Mouse (Mus musculus): ENCODE results near the gene Trim10. TPM values are rescaled to one million over a fixed set of nuclear protein-coding genes. Genes with fewer than 3 reads are reported as not detected.
"Not testable (repeated sequence)": the region's sequence is repeated elsewhere in the genome, so short reads cannot be mapped to it uniquely, and the experiment has no call there.

The Trim10 gene
- 3.6 and 3.7 TPM in 2 replicates for polyA plus RNA-seq (2014; fragmentation: Nextera tagmentation; extraction: Ambion mirVana)

DNA sequence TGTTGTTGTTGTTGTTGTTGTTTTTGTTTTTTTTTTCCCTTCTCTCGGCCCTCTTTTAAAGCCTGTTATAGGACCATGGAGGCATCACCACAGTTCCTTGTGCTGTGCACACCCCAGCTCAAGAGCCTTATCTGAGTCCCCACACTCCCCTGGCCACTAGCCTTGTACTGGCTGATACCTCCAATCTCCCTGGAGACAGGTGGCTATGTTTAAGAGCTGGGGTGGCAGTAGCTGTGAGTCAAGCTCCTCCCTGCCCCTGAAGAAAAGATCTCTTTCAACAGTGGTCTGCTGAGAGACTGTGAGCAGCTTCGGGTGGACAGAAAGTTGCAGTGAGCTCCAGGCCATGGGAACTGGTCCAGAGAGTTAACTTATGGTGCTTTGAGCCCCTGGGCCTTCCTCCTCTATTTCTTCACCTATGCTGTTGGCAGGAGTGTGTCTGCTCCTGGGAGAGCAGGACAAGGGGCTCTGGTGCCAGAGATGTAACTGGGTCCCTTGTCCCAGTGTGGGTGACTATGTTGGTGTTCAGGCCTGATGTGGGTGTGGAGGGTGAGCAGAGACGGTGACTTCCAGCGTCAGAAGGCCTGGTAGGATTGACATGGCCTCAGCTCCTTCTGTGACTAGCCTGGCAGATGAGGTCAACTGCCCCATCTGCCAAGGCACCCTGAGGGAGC is at the start of gene Trim10:
Gene Trim10, plus strand, starts transcription at position 291 of the 671 bp plus-strand sequence.
- DNase-seq (ENCODE audit: low spot score): no peak
- Histone ChIP-seq H3K9me3 (ENCODE audit: control insufficient read depth, low read length) (no peaks in the 10 kb centered on the region), H3K4me1 (ENCODE audit: control insufficient read depth, insufficient read depth, low read length) (no peaks in the 10 kb centered on the region), H3K4me2 (ENCODE audit: low read depth, low read length) (no peak within 1 kb of the TSS), H3K27me3 (replicated peaks; ENCODE audit: control insufficient read depth, insufficient read depth, low read length) (peaks cover 19% of the 10 kb centered on the region), H3K9ac (ENCODE audit: low read depth, low read length) (no peak within 1 kb of the TSS), H3K4me3 (ENCODE audit: low read depth, low read length) (no peak within 1 kb of the TSS), H3K36me3 (ENCODE audit: control insufficient read depth, insufficient read depth, low read length) (no peaks in the 10 kb centered on the region), H3K27ac (replicated peaks; ENCODE audit: low read depth, low read length) (no peak within 1 kb of the TSS)
- WGBS: 72% methylated on average over 4 of the region's 4 CpGs
- ATAC-seq (ENCODE audit: low read depth): no peak

DNA sequence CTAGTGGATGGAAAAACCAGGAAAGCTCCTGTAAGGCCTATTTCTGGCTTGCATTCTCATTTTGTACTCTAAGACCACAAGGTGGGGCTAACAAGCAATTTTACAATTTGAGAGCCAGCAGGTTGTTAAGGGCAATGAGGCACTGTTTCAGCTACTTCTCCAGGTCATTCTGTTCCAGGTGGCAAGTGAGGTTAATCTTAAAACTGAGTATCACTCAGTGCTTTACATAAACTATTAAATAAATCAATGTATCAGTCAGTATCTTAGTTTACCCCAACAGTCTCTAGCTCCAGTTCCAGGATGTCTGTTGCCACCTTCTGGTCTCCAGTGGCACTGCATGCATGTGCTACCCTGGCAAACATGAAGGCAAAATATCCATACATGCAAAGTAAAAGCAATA is 45.4 kb upstream of the Trim10 start:
- ATAC-seq (ENCODE audit: low read depth) (no peak), DNase-seq (ENCODE audit: low spot score) (peak; percentile 36)
- H3K27ac ChIP-seq (replicated peaks; ENCODE audit: low read depth, low read length): no peak overlapping the region
- H3K4me2 ChIP-seq (ENCODE audit: low read depth, low read length): no peak overlapping the region
- no peak overlapping the region for H3K9ac ChIP-seq (ENCODE audit: low read depth, low read length)
- H3K4me3 ChIP-seq (ENCODE audit: low read depth, low read length): no peak overlapping the region
- H3K27me3 ChIP-seq (replicated peaks; ENCODE audit: control insufficient read depth, insufficient read depth, low read length): no peaks in the 10 kb centered on the region
- H3K4me1 ChIP-seq (ENCODE audit: control insufficient read depth, insufficient read depth, low read length): no peaks in the 10 kb centered on the region
- no peaks in the 10 kb centered on the region for H3K36me3 ChIP-seq (ENCODE audit: control insufficient read depth, insufficient read depth, low read length)
- no peaks in the 10 kb centered on the region for H3K9me3 ChIP-seq (ENCODE audit: control insufficient read depth, low read length)

DNA sequence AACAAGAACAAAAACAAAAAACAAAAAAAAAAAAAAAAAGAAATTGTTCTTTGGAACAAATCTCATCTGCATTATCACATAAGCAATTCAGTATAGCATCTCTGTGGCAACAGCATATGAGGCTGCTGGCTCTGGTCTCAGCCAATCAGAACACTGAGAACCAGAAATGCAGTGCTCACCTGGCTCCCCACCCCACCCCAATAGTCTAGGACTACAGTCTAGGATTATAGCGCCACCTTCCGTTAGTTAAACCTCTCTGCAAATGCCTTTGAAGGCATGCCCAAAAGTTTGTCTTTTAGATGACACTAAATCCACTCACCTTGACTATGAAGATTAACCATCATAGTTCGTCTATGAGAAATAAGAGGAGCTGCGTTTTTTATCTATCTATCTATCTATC is 43.8 kb upstream of the Trim10 start:
- no peak overlapping the region for H3K4me3 ChIP-seq (ENCODE audit: low read depth, low read length)
- no peaks in the 10 kb centered on the region for H3K36me3 ChIP-seq (ENCODE audit: control insufficient read depth, insufficient read depth, low read length)
- H3K9me3 ChIP-seq (ENCODE audit: control insufficient read depth, low read length): no peaks in the 10 kb centered on the region
- no peak overlapping the region for H3K4me2 ChIP-seq (ENCODE audit: low read depth, low read length)
- peak; percentile 53; the same call in 1 of the 2 replicates for ATAC-seq (ENCODE audit: low read depth)
- no peak overlapping the region for H3K9ac ChIP-seq (ENCODE audit: low read depth, low read length)
- peak; percentile 36 for DNase-seq (ENCODE audit: low spot score)
- H3K4me1 ChIP-seq (ENCODE audit: control insufficient read depth, insufficient read depth, low read length): no peaks in the 10 kb centered on the region
- no peak overlapping the region for H3K27ac ChIP-seq (replicated peaks; ENCODE audit: low read depth, low read length)
- WGBS: 30% methylated on average over 4 of the region's 4 CpGs
- H3K27me3 ChIP-seq (replicated peaks; ENCODE audit: control insufficient read depth, insufficient read depth, low read length): no peaks in the 10 kb centered on the region

DNA sequence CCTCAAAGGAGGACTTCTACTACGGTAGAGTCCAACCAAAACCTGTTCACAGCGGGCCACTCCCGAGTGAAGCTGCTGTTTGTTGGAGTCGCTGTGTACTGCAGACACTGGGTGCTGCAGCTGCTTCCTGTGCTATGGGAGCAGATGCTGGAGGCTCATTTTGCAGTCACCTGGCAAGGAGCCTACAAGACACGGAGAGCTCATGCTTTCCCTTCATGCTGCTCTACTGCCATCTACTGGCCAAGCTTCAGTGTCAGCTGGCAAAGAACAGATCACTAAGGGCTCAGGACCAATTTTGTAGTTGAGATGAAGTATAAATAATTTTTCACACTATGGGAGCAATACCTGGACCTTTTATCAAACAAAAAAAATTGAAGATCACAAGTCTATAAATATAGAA is 43.4 kb upstream of the Trim10 start:
- H3K4me1 ChIP-seq (ENCODE audit: control insufficient read depth, insufficient read depth, low read length); H3K4me2 ChIP-seq (ENCODE audit: low read depth, low read length); H3K4me3 ChIP-seq (ENCODE audit: low read depth, low read length); H3K9ac ChIP-seq (ENCODE audit: low read depth, low read length); H3K27me3 ChIP-seq (replicated peaks; ENCODE audit: control insufficient read depth, insufficient read depth, low read length); H3K9me3 ChIP-seq (ENCODE audit: control insufficient read depth, low read length); H3K27ac ChIP-seq (replicated peaks; ENCODE audit: low read depth, low read length); H3K36me3 ChIP-seq (ENCODE audit: control insufficient read depth, insufficient read depth, low read length): not testable (repeated sequence)
- WGBS: 15% methylated on average over 5 of the region's 5 CpGs
- DNase-seq (ENCODE audit: low spot score) (peak; percentile 95), ATAC-seq (ENCODE audit: low read depth) (peak; percentile 86)

DNA sequence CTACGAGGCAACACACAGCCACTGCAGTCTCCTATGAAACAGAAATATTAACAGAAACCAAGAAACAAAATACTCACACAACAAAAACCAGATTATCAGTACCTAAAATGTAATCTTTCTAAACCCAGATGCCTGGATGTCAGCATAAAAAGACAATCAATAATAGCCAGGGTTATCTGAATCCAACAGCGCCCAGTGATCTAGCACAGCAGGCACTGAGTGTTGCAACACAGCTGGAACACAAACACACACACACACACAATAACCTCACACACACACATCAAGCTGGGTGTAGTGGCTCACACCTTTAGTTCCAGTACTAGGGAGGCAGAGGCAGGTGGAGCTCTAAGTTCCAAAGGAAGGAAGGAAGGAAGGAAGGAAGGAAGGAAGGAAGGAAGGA is 40.9 kb upstream of the Trim10 start:
- Histone ChIP-seq H3K9me3 (ENCODE audit: control insufficient read depth, low read length) (no peaks in the 10 kb centered on the region), H3K4me2 (ENCODE audit: low read depth, low read length) (no peak overlapping the region), H3K4me3 (ENCODE audit: low read depth, low read length) (no peak overlapping the region), H3K4me1 (ENCODE audit: control insufficient read depth, insufficient read depth, low read length) (no peaks in the 10 kb centered on the region), H3K27ac (replicated peaks; ENCODE audit: low read depth, low read length) (no peak overlapping the region), H3K27me3 (replicated peaks; ENCODE audit: control insufficient read depth, insufficient read depth, low read length) (no peaks in the 10 kb centered on the region), H3K9ac (ENCODE audit: low read depth, low read length) (no peak overlapping the region), H3K36me3 (ENCODE audit: control insufficient read depth, insufficient read depth, low read length) (no peaks in the 10 kb centered on the region)
- 86% methylated on average over 2 of the region's 2 CpGs for WGBS
- DNase-seq (ENCODE audit: low spot score): no peak
- ATAC-seq (ENCODE audit: low read depth): no peak

DNA sequence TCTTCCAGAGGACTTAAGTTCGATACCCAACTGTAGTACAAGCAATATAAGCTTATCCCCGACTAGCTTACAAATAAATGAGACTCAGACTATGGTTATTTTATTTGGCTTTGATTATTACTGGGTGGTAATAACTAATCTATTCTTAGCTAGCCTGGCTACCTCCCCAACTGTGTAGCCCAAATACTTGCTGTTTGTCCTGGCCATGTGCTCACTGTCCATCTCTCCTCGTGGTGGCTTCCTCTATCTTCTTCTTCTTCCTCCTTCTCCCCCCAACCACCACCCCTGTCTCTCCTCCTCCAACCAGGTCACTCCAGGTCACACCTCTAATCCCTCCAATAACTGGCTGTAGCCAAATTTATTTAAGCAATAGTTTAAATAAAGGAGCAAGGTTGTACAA is 38.9 kb upstream of the Trim10 start:
- ATAC-seq (ENCODE audit: low read depth) (no peak), DNase-seq (ENCODE audit: low spot score) (no peak)
- no peaks in the 10 kb centered on the region for H3K36me3 ChIP-seq (ENCODE audit: control insufficient read depth, insufficient read depth, low read length)
- WGBS: 71% methylated on average over 3 of the region's 3 CpGs
- H3K9ac ChIP-seq (ENCODE audit: low read depth, low read length): no peak overlapping the region
- H3K9me3 ChIP-seq (ENCODE audit: control insufficient read depth, low read length): no peaks in the 10 kb centered on the region
- no peaks in the 10 kb centered on the region for H3K27me3 ChIP-seq (replicated peaks; ENCODE audit: control insufficient read depth, insufficient read depth, low read length)
- H3K4me3 ChIP-seq (ENCODE audit: low read depth, low read length): no peak overlapping the region
- no peak overlapping the region for H3K27ac ChIP-seq (replicated peaks; ENCODE audit: low read depth, low read length)
- H3K4me2 ChIP-seq (ENCODE audit: low read depth, low read length): no peak overlapping the region
- H3K4me1 ChIP-seq (ENCODE audit: control insufficient read depth, insufficient read depth, low read length): no peaks in the 10 kb centered on the region

DNA sequence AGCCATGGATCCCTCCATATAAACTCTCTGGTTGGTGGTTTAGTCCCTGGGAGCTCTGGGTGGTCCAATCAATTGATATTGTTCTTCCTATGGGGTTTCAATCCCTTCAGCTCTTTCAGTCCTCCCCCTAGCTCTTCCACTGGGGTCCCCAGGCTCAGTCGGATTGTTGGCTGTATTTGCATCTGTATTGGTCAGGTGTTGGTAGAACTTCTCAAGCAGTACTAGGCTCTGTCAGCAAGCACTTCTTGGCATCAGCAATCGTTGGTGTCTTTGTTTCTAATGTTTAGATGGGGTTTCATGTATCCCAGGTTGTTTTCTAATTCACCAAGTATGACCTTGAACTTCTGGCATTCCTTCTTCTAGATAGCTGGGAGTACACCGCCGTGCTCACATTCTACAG is 36.7 kb upstream of the Trim10 start:
- 57% methylated on average over 4 of the region's 4 CpGs for WGBS
- no peak for DNase-seq (ENCODE audit: low spot score)
- Histone ChIP-seq H3K27me3 (replicated peaks; ENCODE audit: control insufficient read depth, insufficient read depth, low read length) (no peaks in the 10 kb centered on the region), H3K36me3 (ENCODE audit: control insufficient read depth, insufficient read depth, low read length) (no peaks in the 10 kb centered on the region), H3K9me3 (ENCODE audit: control insufficient read depth, low read length) (no peaks in the 10 kb centered on the region), H3K27ac (replicated peaks; ENCODE audit: low read depth, low read length) (no peak overlapping the region), H3K9ac (ENCODE audit: low read depth, low read length) (no peak overlapping the region), H3K4me1 (ENCODE audit: control insufficient read depth, insufficient read depth, low read length) (0 out of 2 replicates have a peak, but pooled peaks cover 3% of the 10 kb centered on the region), H3K4me2 (ENCODE audit: low read depth, low read length) (no peak overlapping the region), H3K4me3 (ENCODE audit: low read depth, low read length) (no peak overlapping the region)
- no peak for ATAC-seq (ENCODE audit: low read depth)

DNA sequence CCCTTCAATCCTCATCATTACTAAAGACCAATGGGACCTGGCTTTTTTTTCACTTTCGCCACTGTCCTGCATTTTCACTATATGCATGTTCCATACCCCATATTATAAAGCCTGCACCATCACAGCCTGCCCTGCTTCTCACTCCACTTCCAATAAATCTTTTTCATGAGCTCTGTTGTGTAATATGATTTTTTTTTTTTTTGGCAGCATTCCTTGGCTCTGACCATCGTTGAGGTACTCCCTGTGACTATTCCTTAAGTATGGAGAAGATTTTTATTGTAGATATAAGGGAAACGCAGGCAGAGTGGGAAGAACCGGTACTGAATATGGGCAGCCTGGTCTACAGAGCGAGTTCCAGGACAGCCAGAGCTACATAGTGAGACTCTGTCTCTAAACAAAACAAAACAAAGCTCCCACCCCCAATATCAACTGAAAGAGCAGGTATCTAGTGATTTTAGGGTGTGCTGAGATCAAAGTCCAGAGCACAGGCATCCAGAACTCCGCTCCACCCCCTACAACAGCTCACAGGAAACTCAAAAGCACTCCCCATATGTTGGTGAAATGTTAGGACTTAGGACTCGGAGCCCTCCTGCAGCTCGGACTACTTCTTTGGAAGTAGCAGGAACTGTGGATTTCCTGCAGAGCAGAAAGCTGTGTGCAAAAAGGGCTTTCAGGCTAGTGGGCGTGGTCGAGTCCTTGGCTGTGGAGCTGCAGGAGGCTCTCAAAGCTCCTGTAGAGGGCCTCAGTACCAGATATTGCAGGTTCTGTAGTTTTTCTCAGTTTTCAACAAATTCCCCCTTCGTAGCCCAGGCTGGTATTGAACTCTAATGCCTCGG is 33.6 kb upstream of the Trim10 start:
- H3K27ac ChIP-seq (replicated peaks; ENCODE audit: low read depth, low read length): peak overlapping the region; percentile 95
- peak overlapping the region; percentile 70 for H3K4me2 ChIP-seq (ENCODE audit: low read depth, low read length)
- DNase-seq (ENCODE audit: low spot score) (peak; percentile 87), ATAC-seq (ENCODE audit: low read depth) (no peak)
- peak overlapping the region; percentile 71 for H3K4me3 ChIP-seq (ENCODE audit: low read depth, low read length)
- peak overlapping the region; percentile 92; the same call in 1 of the 2 replicates for H3K9ac ChIP-seq (ENCODE audit: low read depth, low read length)
- 0 out of 2 replicates have a peak, but pooled peaks cover 3% of the 10 kb centered on the region for H3K4me1 ChIP-seq (ENCODE audit: control insufficient read depth, insufficient read depth, low read length)
- no peaks in the 10 kb centered on the region for H3K27me3 ChIP-seq (replicated peaks; ENCODE audit: control insufficient read depth, insufficient read depth, low read length)
- WGBS: 34% methylated on average over 12 of the region's 12 CpGs
- H3K9me3 ChIP-seq (ENCODE audit: control insufficient read depth, low read length): no peaks in the 10 kb centered on the region
- no peaks in the 10 kb centered on the region for H3K36me3 ChIP-seq (ENCODE audit: control insufficient read depth, insufficient read depth, low read length)

Data from embryonic facial prominence, embryonic 14.5 days (tissue).